ENCODE assay signal across 1 mouse cellular context in the genomic region with DNA sequence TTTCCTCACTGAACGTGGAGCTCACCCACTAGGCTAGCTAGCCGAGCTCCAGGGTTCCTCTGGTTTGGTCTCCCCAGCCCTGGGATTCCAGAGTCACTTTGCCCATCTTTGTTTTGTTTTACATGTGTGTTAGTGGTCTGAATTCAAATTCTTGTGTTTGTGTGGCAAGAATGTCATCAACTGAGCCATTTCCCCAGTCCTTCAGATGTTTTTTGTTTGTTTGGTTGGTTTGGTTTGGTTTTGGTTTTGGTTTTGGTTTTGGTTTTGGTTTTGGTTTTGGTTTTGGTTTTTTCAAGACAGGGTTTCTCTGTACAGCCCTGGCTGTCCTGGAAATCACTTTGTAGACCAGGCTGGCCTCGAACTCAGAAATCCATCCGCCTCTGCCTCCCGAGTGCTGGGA. TPM values are rescaled to one million over a fixed set of nuclear protein-coding genes. Genes with fewer than 3 reads are reported as not detected.
"Had no signal": no experiment of that assay in that cellular context is flagged by ENCODE, and none has a peak within 500 bp of the region (broad histone marks: within the 10 kb centered on the region; RNA-seq: fewer than 3 reads in every experiment).

No protein-coding gene starts in this region.

RNA-seq across cellular contexts. Expression of a gene that starts 28.3 kb away (rescaled TPM):
- polyA plus RNA-seq: erythroblast, embryonic 14.5 days had no signal
